Comparison of ENCODE assay signal across 8 mouse cellular contexts in the genomic region with DNA sequence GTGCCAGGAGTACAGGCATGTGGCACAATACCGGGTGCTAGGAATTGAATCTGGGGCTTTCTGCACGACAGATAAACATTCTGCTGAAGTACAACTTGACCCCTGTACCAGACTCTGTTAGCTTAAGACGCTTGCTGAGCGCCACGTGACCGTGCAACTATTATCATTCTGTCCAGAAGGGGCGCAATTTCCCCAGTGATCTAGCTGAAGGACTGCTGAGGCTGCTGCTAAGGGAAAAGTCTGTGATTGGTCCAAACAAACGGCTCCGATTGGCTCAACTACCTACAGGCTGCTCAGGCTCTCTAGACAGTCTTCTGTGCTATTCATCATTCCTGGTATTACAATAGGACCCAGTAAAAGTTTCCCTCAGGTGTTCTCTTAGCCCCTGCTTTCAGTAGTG. TPM values are rescaled to one million over a fixed set of nuclear protein-coding genes. Genes with fewer than 3 reads are reported as not detected.
DNase-seq lines count a peak whose midpoint lies in the region; ATAC-seq lines count a peak whose summit lies in the region.

No protein-coding gene starts in this region.

- H3K4me2 ChIP-seq in hindbrain, embryonic 16.5 days (ENCODE audit: low read length), result peak overlapping the region; percentile 57

- ATAC-seq in hindbrain, embryonic 16.5 days, result peak; percentile 87

- H3K27ac ChIP-seq in hindbrain, embryonic 16.5 days (ENCODE audit: low read depth, low read length), result no peak overlapping the region

- WGBS in hindbrain, embryonic 16.5 days, result 0% methylated on average over 9 of the region's 9 CpGs

- H3K27me3 ChIP-seq in hindbrain, embryonic 16.5 days (replicated peaks; ENCODE audit: control insufficient read depth, insufficient read depth, low read length), result no peaks in the 10 kb centered on the region

- no peaks in the 10 kb centered on the region for H3K9me3 ChIP-seq in hindbrain, embryonic 16.5 days (ENCODE audit: control insufficient read depth, low read length)

- H3K4me1 ChIP-seq in hindbrain, embryonic 16.5 days (ENCODE audit: control insufficient read depth, insufficient read depth, low read depth, low read length), result peaks cover 10% of the 10 kb centered on the region

- no peaks in the 10 kb centered on the region for H3K36me3 ChIP-seq in hindbrain, embryonic 16.5 days (ENCODE audit: control insufficient read depth, insufficient read depth, low read length)

- no peak overlapping the region for H3K9ac ChIP-seq in hindbrain, embryonic 16.5 days (ENCODE audit: low read depth, low read length)

- DNase-seq in T-cell, adult 2 months (ENCODE audit: low spot score), result peak; percentile 85
- peak; percentile 89 to 97 for DNase-seq in cerebellum, postnatal 36 days
- peak; percentile 94 for DNase-seq in gastrocnemius, adult 18-20 months (ENCODE audit: low spot score)
- DNase-seq in left cerebral cortex, adult 11 months (ENCODE audit: low spot score), result peak; percentile 81
- peak; percentile 97 for DNase-seq in lung, postnatal 36 days
- peak; percentile 91 for DNase-seq in retina, postnatal 7 days (ENCODE audit: low read depth, low spot score)
- peak; percentile 75 to 83 for DNase-seq in urinary bladder, adult 18-20 months (ENCODE audit: low spot score in 2 of 2)

- H3K4me3 ChIP-seq in hindbrain, embryonic 16.5 days (ENCODE audit: low read length), result peak overlapping the region; percentile 24

RNA-seq across cellular contexts. Expression of gene Map2k3, which starts 4.6 kb away (rescaled TPM):
- 100 to 1,000 TPM; 105 to 173 TPM for total RNA-seq in gastrocnemius, adult 18-20 months (2021)
- polyA plus RNA-seq in hindbrain, embryonic 16.5 days (2015; fragmentation: Nextera tagmentation; extraction: Ambion mirVana), result 30.1 and 33.6 TPM in 2 replicates

RNA-seq across cellular contexts. Expression of gene Natd1, which starts 12.7 kb away (rescaled TPM):
- 10 to 100 TPM in 1 of 2 experiments, 1 to 10 TPM in 1; 8.2 to 10.3 TPM for total RNA-seq in gastrocnemius, adult 18-20 months (2021)
- 24.5 and 28.0 TPM in 2 replicates for polyA plus RNA-seq in hindbrain, embryonic 16.5 days (2015; fragmentation: Nextera tagmentation; extraction: Ambion mirVana)

RNA-seq across cellular contexts. Expression of gene Tmem11, which starts 48.2 kb away (rescaled TPM):
- total RNA-seq in gastrocnemius, adult 18-20 months (2021), result 10 to 100 TPM; 41.0 to 42.9 TPM
- polyA plus RNA-seq in hindbrain, embryonic 16.5 days (2015; fragmentation: Nextera tagmentation; extraction: Ambion mirVana), result 58.9 and 62.1 TPM in 2 replicates
